Mouse (Mus musculus): ENCODE results near the gene Ank. TPM values are rescaled to one million over a fixed set of nuclear protein-coding genes. Genes with fewer than 3 reads are reported as not detected.

Ank gene
- polyA plus RNA-seq, 1 experiment from 2014 or later = 16.2 TPM

DNA sequence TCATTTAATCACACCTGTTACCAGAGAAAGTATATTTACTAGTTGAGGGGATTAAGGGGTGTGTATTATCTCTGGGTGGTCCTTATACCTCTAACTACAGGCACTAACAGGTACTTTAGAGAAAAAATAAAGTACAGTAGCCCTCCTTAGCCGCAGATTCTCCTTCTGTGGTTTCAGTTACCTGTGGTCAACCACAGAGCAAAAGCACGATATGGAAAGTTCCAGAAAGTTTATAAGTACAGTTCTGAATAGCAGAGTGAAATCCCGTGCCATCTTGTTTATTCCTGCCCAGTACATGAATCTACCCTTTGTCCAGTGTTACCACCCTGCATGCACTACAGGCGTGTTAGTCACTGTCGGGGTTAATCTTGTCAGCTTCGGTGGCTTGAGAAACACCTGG lies 112.4 kb downstream of the Ank start:
- DNase-seq (ENCODE audit: low spot score) (no peak), ATAC-seq (ENCODE audit: low FRiP score, low TSS enrichment) (no peak)
- no peaks in the 10 kb centered on the region for H3K9me3 ChIP-seq (ENCODE audit: control insufficient read depth, low read length)
- no peaks in the 10 kb centered on the region for H3K4me1 ChIP-seq (replicated peaks; ENCODE audit: control insufficient read depth, insufficient read depth)
- H3K27me3 ChIP-seq (ENCODE audit: control insufficient read depth, insufficient read depth, low read length) = no peaks in the 10 kb centered on the region
- 0 out of 2 replicates have a peak, but pooled peaks cover 2% of the 10 kb centered on the region for H3K36me3 ChIP-seq (ENCODE audit: control insufficient read depth, insufficient read depth, low read length)
- no peak for TF ChIP-seq CTCF (IDR thresholded peaks at IDR 0.05; ENCODE audit: low read depth)
- TF ChIP-seq EP300 (optimal IDR thresholded peaks at IDR 0.05) = no peak
- H3K4me2 ChIP-seq (replicated peaks; ENCODE audit: low read depth) = no peak overlapping the region
- WGBS = 73% methylated on average over 6 of the region's 6 CpGs
- no peak overlapping the region for H3K9ac ChIP-seq (ENCODE audit: low read length)
- H3K4me3 ChIP-seq (ENCODE audit: low read depth, low read length) = no peak overlapping the region
- H3K27ac ChIP-seq (replicated peaks) = no peak overlapping the region

DNA sequence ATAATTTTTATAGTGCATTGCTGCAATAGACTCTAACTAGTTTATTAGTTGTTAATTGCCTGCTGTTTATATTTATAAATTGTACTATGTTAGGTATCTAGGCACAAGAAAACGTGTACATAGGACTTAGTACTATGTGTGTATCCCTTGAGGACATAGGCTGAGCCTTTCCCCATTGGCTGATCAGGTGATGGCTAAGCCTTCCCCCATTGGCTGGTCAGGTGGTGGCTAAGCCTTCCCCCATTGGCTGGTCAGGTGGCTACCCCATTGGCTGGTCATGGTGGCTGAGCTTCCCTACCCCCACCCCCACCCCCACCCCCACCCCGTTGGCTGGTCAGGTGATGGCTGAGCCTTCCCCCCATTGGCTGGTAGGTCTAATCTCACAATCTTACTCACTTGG lies 113.4 kb downstream of the Ank start:
- Histone ChIP-seq H3K4me2 (replicated peaks; ENCODE audit: low read depth) (no peak overlapping the region), H3K27me3 (ENCODE audit: control insufficient read depth, insufficient read depth, low read length) (no peaks in the 10 kb centered on the region), H3K9me3 (ENCODE audit: control insufficient read depth, low read length) (no peaks in the 10 kb centered on the region), H3K9ac (ENCODE audit: low read length) (no peak overlapping the region), H3K27ac (replicated peaks) (no peak overlapping the region), H3K4me1 (replicated peaks; ENCODE audit: control insufficient read depth, insufficient read depth) (no peaks in the 10 kb centered on the region), H3K36me3 (ENCODE audit: control insufficient read depth, insufficient read depth, low read length) (0 out of 2 replicates have a peak, but pooled peaks cover 2% of the 10 kb centered on the region), H3K4me3 (ENCODE audit: low read depth, low read length) (no peak overlapping the region)
- 94% methylated on average over 2 of the region's 2 CpGs for WGBS
- DNase-seq (ENCODE audit: low spot score) (no peak), ATAC-seq (ENCODE audit: low FRiP score, low TSS enrichment) (no peak)
- TF ChIP-seq EP300 (optimal IDR thresholded peaks at IDR 0.05) (no peak), CTCF (IDR thresholded peaks at IDR 0.05; ENCODE audit: low read depth) (no peak)

DNA sequence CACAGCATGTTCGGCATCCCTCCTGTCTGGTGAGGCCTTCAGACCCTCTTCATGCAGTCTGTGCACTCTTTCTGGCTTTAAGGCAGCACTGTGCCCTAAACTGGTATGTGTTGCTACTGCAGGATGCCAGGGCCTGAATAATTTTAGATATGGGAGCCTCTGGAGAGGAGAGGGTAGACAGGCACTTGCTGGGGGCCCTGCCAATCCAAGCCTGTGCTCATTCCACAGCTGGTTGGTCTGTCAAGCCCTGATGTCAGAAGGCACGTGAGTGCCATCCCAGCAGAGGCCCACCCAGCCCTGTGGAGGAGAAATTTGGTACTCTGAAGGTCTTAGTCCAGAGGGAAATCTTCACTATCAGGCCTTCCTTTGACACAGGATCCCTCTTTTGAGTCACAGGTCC lies 114.3 kb downstream of the Ank start:
- no peak overlapping the region for H3K9ac ChIP-seq (ENCODE audit: low read length)
- ATAC-seq (ENCODE audit: low FRiP score, low TSS enrichment) (no peak), DNase-seq (ENCODE audit: low spot score) (no peak)
- TF ChIP-seq CTCF (IDR thresholded peaks at IDR 0.05; ENCODE audit: low read depth) = no peak
- no peak for TF ChIP-seq EP300 (optimal IDR thresholded peaks at IDR 0.05)
- no peaks in the 10 kb centered on the region for H3K9me3 ChIP-seq (ENCODE audit: control insufficient read depth, low read length)
- H3K27me3 ChIP-seq (ENCODE audit: control insufficient read depth, insufficient read depth, low read length) = no peaks in the 10 kb centered on the region
- H3K4me3 ChIP-seq (ENCODE audit: low read depth, low read length) = no peak overlapping the region
- H3K4me2 ChIP-seq (replicated peaks; ENCODE audit: low read depth) = no peak overlapping the region
- H3K36me3 ChIP-seq (ENCODE audit: control insufficient read depth, insufficient read depth, low read length) = 0 out of 2 replicates have a peak, but pooled peaks cover 2% of the 10 kb centered on the region
- WGBS = 89% methylated on average over 2 of the region's 2 CpGs
- no peaks in the 10 kb centered on the region for H3K4me1 ChIP-seq (replicated peaks; ENCODE audit: control insufficient read depth, insufficient read depth)
- no peak overlapping the region for H3K27ac ChIP-seq (replicated peaks)

DNA sequence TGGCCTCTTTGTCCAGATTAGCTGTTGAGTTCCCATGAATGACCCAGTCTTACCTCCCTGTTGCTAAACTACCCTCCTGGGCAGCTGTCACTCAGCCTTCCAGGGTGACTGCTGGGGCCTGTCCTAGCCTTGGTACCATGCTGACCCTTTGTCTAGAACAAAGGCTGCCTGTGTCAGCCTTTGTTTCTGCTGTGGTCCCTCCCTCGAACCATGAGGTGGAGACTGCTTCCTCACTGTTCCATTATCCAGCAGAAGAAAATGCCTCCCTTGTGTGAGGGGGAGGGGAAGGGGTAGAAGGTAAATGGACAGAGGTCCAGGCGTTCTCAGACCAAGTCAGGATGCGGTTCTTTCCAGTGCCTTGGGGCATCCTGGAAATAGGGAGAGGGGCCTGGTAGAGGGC lies 115.2 kb downstream of the Ank start:
- H3K4me2 ChIP-seq (replicated peaks; ENCODE audit: low read depth) = no peak overlapping the region
- 0 out of 2 replicates have a peak, but pooled peaks cover 2% of the 10 kb centered on the region for H3K36me3 ChIP-seq (ENCODE audit: control insufficient read depth, insufficient read depth, low read length)
- no peaks in the 10 kb centered on the region for H3K9me3 ChIP-seq (ENCODE audit: control insufficient read depth, low read length)
- ATAC-seq (ENCODE audit: low FRiP score, low TSS enrichment) = no peak
- TF ChIP-seq EP300 (optimal IDR thresholded peaks at IDR 0.05) (no peak), CTCF (IDR thresholded peaks at IDR 0.05; ENCODE audit: low read depth) (no peak)
- no peaks in the 10 kb centered on the region for H3K27me3 ChIP-seq (ENCODE audit: control insufficient read depth, insufficient read depth, low read length)
- 76% methylated on average over 3 of the region's 3 CpGs for WGBS
- no peak overlapping the region for H3K9ac ChIP-seq (ENCODE audit: low read length)
- no peaks in the 10 kb centered on the region for H3K4me1 ChIP-seq (replicated peaks; ENCODE audit: control insufficient read depth, insufficient read depth)
- H3K4me3 ChIP-seq (ENCODE audit: low read depth, low read length) = no peak overlapping the region
- DNase-seq (ENCODE audit: low spot score) = no peak
- no peak overlapping the region for H3K27ac ChIP-seq (replicated peaks)

DNA sequence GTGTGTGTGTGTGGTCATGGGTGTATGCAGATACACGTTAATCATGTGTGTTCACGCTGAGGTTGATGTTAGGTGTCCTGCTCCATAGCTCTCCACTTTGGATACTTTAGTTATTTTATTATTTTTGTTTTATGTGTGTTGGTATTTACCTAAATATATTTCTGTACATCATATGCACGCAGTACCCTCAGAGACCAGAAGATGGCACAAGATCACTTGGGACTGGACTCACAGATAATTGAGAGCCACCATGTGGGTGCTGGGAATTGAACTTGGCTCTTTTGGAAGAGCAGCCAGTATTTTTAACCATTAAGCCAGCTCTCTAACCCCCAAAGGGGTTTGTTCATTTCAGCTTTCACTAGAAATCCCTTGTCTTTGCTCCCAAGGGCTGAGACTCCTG lies 116.0 kb downstream of the Ank start:
- no peak for DNase-seq (ENCODE audit: low spot score)
- ATAC-seq (ENCODE audit: low FRiP score, low TSS enrichment) = no peak
- Histone ChIP-seq H3K9me3 (ENCODE audit: control insufficient read depth, low read length) (no peaks in the 10 kb centered on the region), H3K27ac (replicated peaks) (no peak overlapping the region), H3K4me1 (replicated peaks; ENCODE audit: control insufficient read depth, insufficient read depth) (no peaks in the 10 kb centered on the region), H3K9ac (ENCODE audit: low read length) (no peak overlapping the region), H3K27me3 (ENCODE audit: control insufficient read depth, insufficient read depth, low read length) (no peaks in the 10 kb centered on the region), H3K4me3 (ENCODE audit: low read depth, low read length) (no peak overlapping the region), H3K36me3 (ENCODE audit: control insufficient read depth, insufficient read depth, low read length) (0 out of 2 replicates have a peak, but pooled peaks cover 2% of the 10 kb centered on the region), H3K4me2 (replicated peaks; ENCODE audit: low read depth) (no peak overlapping the region)
- 86% methylated on average over 3 of the region's 3 CpGs for WGBS
- TF ChIP-seq CTCF (IDR thresholded peaks at IDR 0.05; ENCODE audit: low read depth) = peak; percentile 64
- TF ChIP-seq EP300 (optimal IDR thresholded peaks at IDR 0.05) = no peak

DNA sequence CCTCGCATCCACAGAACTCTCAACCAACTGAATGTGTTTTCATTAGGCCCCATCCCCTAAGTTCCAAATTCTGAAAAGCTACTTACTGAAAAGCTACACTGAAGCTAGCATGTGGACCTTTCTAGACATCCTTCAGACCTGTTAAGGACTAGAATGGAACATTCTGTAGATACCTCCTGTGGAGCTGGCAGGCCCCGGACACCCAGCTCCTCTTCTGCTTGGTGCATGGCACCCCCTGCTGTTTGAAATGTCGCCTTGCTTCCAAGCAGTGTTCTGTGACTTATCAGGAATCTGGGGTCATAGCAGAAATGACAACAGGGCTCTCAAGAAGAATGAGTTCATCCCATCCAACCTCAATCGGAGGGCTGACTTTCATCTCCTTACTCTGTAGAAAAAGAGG lies 116.6 kb downstream of the Ank start:
- H3K9ac ChIP-seq (ENCODE audit: low read length) = no peak overlapping the region
- H3K4me1 ChIP-seq (replicated peaks; ENCODE audit: control insufficient read depth, insufficient read depth) = no peaks in the 10 kb centered on the region
- no peak overlapping the region for H3K4me2 ChIP-seq (replicated peaks; ENCODE audit: low read depth)
- H3K4me3 ChIP-seq (ENCODE audit: low read depth, low read length) = no peak overlapping the region
- DNase-seq (ENCODE audit: low spot score) (peak; percentile 61), ATAC-seq (ENCODE audit: low FRiP score, low TSS enrichment) (no peak)
- no peak overlapping the region for H3K27ac ChIP-seq (replicated peaks)
- WGBS = 67% methylated on average over 4 of the region's 4 CpGs
- H3K27me3 ChIP-seq (ENCODE audit: control insufficient read depth, insufficient read depth, low read length) = no peaks in the 10 kb centered on the region
- 0 out of 2 replicates have a peak, but pooled peaks cover 2% of the 10 kb centered on the region for H3K36me3 ChIP-seq (ENCODE audit: control insufficient read depth, insufficient read depth, low read length)
- H3K9me3 ChIP-seq (ENCODE audit: control insufficient read depth, low read length) = no peaks in the 10 kb centered on the region
- TF ChIP-seq CTCF (IDR thresholded peaks at IDR 0.05; ENCODE audit: low read depth) = peak; percentile 87
- no peak for TF ChIP-seq EP300 (optimal IDR thresholded peaks at IDR 0.05)
